Mouse (Mus musculus) right cerebral cortex, postnatal 4 days (tissue): ENCODE measurements around the gene Gng4.

Source experiments
- DNase-seq: peaks from one replicate; pipeline ENCODE4 v3.0.0-alpha.2; 2022

The Gng4 gene

DNA sequence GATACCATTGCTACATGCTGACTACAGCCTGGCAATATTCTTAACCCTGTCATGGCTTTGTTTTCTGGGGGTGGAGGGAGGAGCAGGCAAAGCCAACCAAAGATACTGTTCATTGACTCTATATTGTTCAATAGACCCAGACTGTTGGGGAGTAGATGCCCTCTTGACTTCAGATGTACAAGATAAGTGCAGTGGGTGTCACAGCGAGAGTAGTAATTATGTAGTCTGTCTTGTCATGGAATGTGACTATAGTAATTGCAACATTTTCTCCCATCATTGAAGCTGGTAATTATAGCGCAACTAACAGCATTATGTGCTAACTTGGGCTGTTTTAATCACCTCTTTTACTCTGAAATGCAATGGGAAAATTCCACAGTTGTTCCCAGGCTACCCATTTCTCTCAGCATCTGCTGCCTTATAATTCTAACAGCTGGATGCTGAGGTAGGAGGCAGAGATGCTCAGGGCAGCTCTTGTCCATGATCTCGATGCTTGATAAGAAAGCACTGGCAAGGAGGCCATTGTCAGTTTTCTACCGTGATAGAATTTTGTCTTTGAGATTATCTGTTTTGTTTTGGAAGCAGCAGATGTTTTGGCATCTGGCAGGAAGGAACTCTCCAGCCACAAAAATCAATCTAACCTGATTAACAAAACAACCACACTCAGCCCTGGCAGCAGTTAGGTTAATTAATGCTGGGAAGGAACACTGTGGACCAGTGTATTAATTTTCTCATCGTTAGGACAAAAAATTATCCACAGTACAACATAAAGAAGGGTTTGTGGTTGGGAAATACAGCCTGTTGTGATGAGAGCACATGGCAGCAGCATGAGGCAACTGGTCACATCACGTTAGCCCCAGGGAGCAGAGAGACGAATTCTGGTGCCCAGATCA lies 36.6 kb downstream of the Gng4 start:
- no peak for DNase-seq

DNA sequence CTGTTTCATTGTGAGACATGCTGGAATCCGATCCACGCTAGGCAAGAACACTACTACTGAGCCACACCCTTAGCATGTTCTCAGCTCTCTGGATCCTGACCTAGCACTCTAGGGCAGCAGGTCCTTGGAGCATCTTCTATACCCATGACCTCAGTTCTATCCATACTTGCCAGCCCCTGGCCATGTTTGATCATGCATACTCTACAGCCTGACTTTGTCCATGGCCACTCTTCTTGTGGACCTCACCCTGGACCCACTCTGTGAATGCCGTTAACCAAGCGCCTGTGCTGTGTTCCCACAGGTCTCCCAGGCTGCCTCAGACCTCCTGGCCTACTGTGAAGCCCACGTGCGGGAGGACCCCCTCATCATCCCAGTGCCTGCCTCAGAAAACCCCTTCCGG lies 41.1 kb downstream of the Gng4 start:
- no peak for DNase-seq

DNA sequence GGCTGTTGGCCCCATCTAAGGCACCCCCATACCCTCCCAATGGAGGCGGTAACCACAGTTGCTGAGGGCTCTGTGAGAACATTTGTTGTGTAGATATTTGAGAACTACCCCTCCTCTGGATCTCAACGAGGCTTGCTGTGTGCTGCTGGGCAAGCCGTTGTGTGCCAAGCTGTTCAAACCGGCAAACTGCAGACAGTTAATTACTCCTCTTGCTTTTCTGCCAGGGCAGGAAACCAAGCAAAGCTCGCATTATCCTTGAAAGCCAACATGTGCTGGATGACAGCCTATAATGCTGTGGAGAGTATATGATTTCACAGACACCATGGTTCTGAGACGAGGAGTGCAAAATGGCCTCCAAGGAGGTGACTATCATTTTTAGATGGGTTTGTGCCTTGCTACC lies 42.7 kb downstream of the Gng4 start:
- no peak for DNase-seq

DNA sequence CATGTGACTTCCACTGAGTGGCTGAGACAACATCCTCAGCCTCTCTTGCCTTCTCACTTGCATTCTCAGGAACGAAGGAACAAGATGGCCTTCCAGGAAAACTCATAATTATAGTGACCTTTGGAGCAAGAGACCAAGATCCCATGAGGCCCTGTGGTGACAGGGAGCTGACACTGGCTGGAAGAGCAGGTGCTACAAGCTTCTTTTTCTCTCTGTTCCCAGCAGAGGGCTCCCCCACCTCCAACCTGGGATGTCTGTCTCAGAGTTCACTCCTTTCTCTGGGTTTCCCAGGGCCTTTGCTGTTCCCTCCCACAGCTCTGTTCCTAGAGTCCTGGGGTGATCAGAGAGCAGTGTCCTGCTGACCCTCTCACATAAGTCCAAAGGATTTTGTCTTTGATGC lies 44.3 kb downstream of the Gng4 start:
- DNase-seq: no peak

DNA sequence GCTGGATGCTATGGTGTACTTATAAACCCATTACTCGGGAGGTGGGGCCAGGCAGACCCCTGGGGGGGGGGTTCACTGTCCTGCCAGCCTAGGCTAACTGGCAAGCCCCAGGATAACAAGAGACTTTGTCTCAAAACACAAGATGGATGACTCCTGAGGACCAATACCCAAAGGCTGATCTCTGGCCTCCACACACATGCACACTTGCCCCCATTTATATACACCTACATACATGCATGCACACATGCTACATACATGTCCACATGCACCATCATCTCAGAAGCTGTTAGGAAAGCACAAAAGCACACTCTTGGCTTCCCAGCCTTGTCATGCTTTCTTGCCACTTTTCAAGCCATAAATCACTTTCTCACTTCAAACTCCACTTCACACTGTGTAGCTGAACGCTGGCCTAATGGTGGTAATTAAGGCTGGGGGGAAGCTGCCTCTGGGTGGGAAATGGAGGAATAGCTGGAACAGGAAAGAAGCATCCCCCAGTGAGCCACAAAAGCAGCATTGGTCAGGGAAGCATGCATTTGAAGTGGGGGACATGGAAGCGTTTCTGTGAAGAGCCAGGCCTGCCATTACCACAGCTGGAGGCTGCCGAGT lies 46.7 kb downstream of the Gng4 start:
- no peak for DNase-seq

DNA sequence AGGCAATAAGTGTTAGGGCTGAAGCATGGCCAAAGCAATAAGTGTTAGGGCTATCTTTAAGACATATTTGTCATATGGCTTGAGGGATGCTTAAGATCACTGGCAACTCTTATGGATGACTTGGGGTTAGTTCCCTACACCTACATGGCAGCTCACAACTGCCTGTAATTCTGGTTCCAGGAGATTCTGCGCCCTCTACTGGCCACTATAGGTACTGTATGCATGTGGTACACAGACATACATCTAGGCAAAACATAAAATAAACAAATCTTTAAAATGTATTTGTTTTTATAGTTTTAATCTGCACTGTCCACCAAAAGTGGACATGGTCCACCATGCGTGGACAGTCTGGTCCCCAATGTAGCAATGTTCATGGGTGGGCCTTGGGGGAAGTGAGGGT lies 51.3 kb downstream of the Gng4 start:
- no peak for DNase-seq

DNA sequence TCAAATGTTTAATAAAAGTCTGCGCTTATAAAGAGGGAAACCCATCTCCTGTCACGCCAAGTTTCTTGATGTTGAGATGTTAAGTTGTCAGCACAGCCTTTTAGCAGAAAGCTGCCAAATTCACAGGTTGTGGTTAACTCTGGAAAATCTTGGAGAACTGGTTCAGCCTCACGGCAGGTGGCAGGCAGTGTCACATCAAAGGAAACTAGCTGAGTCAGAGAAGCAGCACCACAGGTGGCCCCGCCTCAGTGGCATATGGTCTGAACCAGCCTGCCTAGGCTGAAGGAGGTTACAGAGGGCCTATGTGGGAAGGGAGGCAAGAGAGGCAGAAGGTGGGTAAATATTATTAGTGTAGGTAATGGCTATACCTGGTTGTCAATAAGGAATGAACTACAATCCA lies 61.2 kb downstream of the Gng4 start:
- DNase-seq: no peak

DNA sequence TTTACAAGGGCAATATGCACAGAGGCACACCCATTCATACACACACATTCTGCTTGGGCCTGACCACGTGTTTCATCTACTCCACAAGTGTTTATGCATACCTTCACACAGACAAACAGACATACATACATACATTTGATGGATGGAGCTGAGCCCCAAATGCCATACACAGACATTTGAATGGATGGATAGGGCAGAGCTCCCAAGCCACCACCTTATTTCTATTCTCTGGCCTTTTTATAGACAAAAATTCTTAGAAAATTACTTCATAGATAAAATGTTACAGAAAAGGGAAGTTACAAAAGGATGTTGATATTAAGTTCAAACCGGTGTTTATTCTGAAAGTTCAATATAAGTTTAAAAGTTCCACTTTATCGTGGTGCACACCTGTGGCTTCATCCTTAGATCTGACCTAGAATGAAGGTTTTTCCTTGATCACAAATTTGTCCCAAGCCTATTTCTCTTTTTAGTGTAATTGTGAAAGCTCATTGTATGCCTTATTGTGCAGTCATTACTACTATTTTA lies 63.3 kb downstream of the Gng4 start:
- DNase-seq: no peak

DNA sequence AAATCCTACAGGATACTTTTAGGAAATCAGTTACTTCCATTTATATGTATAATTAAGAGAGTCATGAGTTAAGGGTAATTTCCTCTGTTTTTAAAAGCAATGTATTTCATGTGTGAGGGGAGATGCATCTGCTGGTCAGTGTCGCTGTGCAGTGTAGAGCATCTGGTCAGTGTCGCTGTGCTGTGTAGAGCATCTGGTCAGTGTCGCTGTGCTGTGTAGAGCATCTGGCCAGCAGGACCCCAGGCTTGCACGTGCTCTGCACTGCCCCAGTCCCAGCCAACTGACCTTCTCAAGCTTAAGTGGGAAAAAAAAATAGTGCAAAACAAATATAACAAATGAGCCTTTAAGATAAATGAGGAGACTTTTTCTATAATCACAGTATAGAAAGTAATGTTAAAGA lies 73.3 kb downstream of the Gng4 start:
- no peak for DNase-seq

DNA sequence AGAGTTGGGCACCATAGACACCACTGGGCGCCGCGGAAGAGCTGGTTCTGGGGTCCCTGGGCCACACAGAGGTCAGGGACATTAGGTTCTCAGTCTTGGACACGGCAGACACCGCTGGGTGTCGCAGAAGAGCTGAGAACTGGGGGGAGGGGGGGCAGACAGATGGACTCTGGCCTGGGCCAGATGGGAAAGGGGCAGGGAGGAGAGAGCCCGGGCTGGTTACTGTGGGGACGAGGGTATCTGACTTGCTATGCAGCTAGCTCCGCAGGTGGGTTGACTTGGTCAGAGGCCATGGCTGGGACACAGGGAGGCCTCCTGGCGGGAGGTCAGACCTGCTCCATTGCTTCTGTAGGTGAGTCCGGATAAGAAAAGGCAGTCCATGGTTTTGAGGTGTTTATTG lies 78.5 kb downstream of the Gng4 start:
- no peak for DNase-seq

DNA sequence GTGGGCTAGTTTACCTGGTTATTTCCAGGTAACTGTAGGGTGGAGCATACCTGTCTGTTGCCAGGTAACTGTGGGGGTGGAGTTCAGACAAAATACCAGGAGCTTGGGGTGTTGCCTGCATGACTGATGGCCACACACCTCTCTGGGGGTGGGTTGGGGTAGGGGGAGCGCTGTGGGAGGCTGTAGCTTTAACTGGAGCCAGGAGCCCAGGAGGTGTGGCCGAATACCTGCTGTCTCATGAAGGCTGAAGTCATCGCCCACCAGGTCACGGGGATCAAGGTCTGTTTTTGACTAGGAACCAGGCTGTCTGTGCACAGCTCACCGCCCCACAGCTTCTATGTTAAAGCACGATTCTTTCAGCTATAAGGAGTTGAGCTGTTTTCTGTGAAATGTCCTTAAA lies 79.1 kb downstream of the Gng4 start:
- no peak for DNase-seq

DNA sequence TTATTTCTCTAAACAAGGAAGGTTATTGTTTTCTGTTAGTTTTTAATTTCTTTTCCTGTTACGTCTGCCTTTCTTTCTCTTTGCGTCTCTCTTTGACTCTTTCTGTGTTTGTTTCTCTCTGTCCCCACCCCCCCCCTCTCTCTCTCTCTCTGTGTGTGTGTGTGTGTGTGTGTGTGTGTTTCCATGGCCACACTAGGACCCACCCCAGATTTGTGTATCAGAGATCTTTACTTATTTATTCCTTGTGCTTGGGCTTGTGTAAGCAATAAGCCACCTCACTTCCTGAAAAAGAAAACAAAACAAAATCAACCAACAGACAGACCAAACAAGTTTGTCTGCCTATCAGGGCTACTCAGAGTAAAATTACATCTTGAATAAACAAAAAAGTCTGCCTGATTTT lies 82.5 kb downstream of the Gng4 start:
- no peak for DNase-seq

DNA sequence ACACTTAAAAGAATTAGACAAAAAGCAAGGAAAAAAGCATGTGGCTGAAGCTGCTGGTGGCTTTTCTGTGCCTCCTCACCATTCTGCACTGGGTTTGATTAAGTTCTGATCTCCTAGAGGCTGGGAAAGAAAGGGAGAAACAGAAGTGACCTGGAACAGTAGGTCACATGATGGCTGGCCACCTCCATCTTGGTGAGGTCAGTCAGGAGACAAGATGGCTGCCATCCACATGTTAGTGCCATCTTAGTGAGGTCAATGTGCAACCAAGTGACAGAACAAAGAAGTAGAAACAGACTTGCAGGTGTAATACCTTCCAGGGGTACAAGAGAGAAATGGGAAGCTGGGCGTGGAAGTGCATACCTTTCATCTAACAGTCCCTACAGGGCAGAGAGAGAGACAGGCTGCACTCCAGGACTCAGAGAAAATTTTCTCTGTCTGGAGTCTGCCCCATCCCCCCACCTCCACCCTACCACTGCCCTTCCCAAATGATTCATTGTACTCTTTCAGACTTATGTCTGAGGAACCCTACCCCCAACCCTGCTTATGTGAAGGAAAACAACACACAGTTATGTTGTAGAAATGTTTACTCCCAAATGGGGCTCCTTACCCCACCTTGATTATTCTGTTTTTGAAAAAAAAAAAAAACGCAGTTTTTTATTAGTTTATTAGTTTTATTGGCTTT lies 83.4 kb downstream of the Gng4 start:
- DNase-seq: no peak

DNA sequence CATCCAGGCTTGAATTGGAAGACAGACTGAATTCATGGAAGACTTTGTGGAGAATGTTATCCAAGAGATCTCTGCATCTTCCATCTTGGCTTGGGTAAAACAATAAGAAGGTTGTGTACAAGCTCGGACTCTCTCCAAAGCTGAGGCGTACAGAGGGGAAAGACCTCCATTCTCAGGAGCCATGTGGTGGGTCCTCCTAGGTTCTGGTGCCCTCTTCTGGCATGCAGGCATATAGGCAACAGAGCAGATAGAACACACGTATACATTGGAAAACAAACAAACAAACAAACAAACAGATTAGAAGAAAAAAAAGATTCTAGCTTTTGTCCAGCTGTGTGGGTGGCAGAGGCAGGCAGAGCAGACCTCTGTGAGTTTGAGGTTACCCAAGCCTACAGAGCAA lies 84.1 kb downstream of the Gng4 start:
- peak; percentile 41 for DNase-seq
